Mouse (Mus musculus): ENCODE measurements around the gene Galnt10. TPM values are rescaled to one million over a fixed set of nuclear protein-coding genes. Genes with fewer than 3 reads are reported as not detected.

The Galnt10 gene
- polyA plus RNA-seq, 1 experiment from 2014 or later = 13.9 TPM

DNA sequence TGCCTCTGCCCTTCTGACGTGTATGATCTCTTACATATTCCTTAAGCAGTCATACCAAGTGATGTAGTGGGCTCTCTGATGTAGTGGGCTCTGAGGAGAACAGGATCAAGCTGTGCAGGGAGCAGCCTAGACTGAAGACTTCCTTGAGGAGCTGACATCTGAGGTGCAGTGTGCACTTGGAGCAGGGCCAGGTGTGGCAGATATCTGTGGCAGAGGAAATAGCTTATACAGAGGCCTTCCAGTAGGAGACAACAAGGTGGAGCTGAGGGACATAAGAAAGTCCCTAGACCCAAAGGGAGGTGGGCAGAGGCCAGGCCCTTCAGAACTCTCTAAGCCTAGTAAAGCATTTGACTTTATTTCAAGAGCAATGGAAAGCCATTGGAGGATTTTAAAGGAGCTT, 61.4 kb downstream of the Galnt10 start:
- Histone ChIP-seq H3K9ac (ENCODE audit: low read length) (no peak overlapping the region), H3K4me2 (ENCODE audit: low read depth, severe bottlenecking) (no peak overlapping the region), H3K27ac (replicated peaks; ENCODE audit: low read depth, low read length) (no peak overlapping the region), H3K4me3 (ENCODE audit: low read depth, low read length) (no peak overlapping the region), H3K9me3 (ENCODE audit: control insufficient read depth, low read length) (no peaks in the 10 kb centered on the region), H3K4me1 (ENCODE audit: control insufficient read depth, insufficient read depth, low read length) (peaks cover 4% of the 10 kb centered on the region; the same call in 1 of the 2 replicates), H3K27me3 (ENCODE audit: control insufficient read depth, insufficient read depth, low read length) (no peaks in the 10 kb centered on the region), H3K36me3 (ENCODE audit: control insufficient read depth, insufficient read depth, low read length) (peaks cover 2% of the 10 kb centered on the region; the same call in 1 of the 2 replicates)
- no peak for ATAC-seq (ENCODE audit: insufficient number of reproducible peaks, low FRiP score, low TSS enrichment, low read depth)
- 84% methylated on average over 1 of the region's 1 CpGs for WGBS
- DNase-seq (ENCODE audit: low spot score) = no peak

DNA sequence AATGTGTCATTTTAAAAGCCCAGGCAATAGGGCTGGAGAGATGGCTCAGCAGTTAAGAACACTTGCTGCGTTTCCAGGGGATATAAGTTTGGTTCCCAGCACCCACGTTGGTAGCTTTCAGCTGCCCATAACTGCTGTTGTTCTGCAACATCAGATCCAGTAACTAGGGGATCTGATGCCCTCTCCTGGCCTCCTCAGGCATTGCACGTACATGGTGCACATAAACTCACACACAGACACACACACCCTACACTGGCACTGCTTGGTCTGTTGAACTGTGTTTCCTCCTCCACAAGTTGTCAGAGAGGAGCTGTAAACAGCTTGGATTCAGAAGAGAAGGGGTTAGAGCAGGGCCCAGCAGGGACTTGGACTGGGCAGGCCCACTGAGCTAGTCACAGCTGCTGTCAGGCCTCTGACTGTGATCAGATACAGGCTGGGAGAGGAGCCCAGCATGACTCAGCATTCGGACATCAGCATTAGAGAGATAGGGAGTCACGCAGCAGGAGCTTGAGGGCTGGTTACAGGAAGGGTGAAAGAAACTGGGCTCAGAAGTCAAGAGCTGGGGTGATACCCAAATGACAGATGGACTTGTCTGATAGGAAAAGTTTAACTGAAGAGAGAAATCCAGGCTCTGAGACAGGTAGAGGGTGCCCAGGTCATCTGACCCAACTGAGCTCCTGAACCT, 62.0 kb downstream of the Galnt10 start:
- no peaks in the 10 kb centered on the region for H3K27me3 ChIP-seq (ENCODE audit: control insufficient read depth, insufficient read depth, low read length)
- H3K4me1 ChIP-seq (ENCODE audit: control insufficient read depth, insufficient read depth, low read length) = no peaks in the 10 kb centered on the region
- ATAC-seq (ENCODE audit: insufficient number of reproducible peaks, low FRiP score, low TSS enrichment, low read depth) (no peak), DNase-seq (ENCODE audit: low spot score) (no peak)
- H3K36me3 ChIP-seq (ENCODE audit: control insufficient read depth, insufficient read depth, low read length) = peaks cover 2% of the 10 kb centered on the region; the same call in 1 of the 2 replicates
- H3K27ac ChIP-seq (replicated peaks; ENCODE audit: low read depth, low read length) = no peak overlapping the region
- H3K9me3 ChIP-seq (ENCODE audit: control insufficient read depth, low read length) = no peaks in the 10 kb centered on the region
- no peak overlapping the region for H3K9ac ChIP-seq (ENCODE audit: low read length)
- no peak overlapping the region for H3K4me2 ChIP-seq (ENCODE audit: low read depth, severe bottlenecking)
- no peak overlapping the region for H3K4me3 ChIP-seq (ENCODE audit: low read depth, low read length)
- WGBS = 93% methylated on average over 5 of the region's 5 CpGs

DNA sequence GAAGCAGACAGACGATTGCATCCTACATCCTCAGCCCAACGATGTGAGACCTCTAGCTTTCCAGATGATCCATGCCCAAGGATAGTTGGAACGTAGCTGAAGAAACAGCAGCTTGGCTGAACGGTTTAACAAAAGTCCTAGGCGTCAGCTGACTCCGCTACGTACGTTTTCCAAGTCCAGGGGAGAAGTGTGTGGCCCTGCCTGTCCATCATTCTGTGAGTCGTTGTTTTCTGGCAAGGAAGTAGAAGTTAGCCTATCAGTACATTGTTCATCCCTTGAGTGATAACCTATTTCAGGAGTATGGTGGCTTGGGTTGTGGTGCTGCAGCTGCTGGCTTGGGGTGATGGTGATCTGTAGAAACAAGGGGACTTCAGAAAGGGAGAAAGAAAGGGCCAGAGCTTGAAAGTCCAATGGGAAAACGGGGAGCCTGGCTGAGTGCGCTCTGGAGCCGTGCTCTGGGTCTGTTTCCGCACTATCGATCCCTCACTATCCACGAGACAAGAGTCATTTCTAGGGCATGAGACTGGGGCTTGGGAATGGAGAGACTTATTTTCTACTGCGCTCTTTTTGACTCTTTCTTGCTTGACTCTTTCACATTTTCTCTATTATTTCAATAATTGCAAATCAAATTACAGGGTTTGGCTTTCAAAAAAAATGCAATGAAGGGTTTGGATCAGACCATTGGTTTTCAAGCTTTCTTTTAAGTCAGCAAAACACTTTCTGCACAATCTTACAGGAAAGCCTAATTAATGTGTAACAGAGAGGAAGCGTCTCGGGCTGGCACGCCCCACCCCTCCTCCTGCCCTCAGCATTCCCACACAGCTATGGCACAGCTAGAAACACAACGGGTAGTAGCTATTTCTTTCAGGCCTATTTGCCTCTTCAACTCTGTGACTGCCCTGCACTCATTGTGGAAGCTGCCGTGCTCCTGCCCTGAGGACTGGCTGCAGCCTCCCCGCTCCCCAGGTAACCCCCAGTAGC, 63.2 kb downstream of the Galnt10 start:
- ATAC-seq (ENCODE audit: insufficient number of reproducible peaks, low FRiP score, low TSS enrichment, low read depth) = no peak
- Histone ChIP-seq H3K4me2 (ENCODE audit: low read depth, severe bottlenecking) (no peak overlapping the region), H3K36me3 (ENCODE audit: control insufficient read depth, insufficient read depth, low read length) (peaks cover 2% of the 10 kb centered on the region; the same call in 1 of the 2 replicates), H3K4me3 (ENCODE audit: low read depth, low read length) (no peak overlapping the region), H3K27ac (replicated peaks; ENCODE audit: low read depth, low read length) (no peak overlapping the region), H3K4me1 (ENCODE audit: control insufficient read depth, insufficient read depth, low read length) (no peaks in the 10 kb centered on the region), H3K9ac (ENCODE audit: low read length) (no peak overlapping the region), H3K27me3 (ENCODE audit: control insufficient read depth, insufficient read depth, low read length) (no peaks in the 10 kb centered on the region), H3K9me3 (ENCODE audit: control insufficient read depth, low read length) (no peaks in the 10 kb centered on the region)
- WGBS = 85% methylated on average over 22 of the region's 22 CpGs
- DNase-seq (ENCODE audit: low spot score) = no peak

DNA sequence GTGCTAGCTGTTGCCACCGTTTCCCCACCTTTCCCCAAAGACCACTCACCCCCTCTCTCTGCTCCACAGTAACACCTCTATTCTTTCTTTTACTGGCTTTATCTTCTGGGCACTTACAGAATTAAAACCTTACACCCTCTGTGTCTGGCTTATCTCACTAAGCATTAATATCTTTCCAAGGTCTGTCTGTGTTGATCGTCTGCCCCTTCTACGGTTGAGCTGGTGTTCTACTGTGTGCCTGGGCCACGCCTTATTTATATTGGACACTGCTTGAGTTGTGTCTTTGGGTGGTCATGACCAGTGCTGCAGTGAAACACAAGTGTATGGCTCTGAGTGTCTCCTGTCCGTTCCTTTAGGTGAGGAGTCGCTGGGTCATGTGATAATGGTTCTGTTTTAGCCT, 68.7 kb downstream of the Galnt10 start:
- no peak overlapping the region for H3K27ac ChIP-seq (replicated peaks; ENCODE audit: low read depth, low read length)
- H3K36me3 ChIP-seq (ENCODE audit: control insufficient read depth, insufficient read depth, low read length) = no peaks in the 10 kb centered on the region
- no peak overlapping the region for H3K4me2 ChIP-seq (ENCODE audit: low read depth, severe bottlenecking)
- no peak overlapping the region for H3K4me3 ChIP-seq (ENCODE audit: low read depth, low read length)
- ATAC-seq (ENCODE audit: insufficient number of reproducible peaks, low FRiP score, low TSS enrichment, low read depth) = no peak
- DNase-seq (ENCODE audit: low spot score) = no peak
- peaks cover 7% of the 10 kb centered on the region; the same call in 1 of the 2 replicates for H3K4me1 ChIP-seq (ENCODE audit: control insufficient read depth, insufficient read depth, low read length)
- no peaks in the 10 kb centered on the region for H3K27me3 ChIP-seq (ENCODE audit: control insufficient read depth, insufficient read depth, low read length)
- 85% methylated on average over 6 of the region's 6 CpGs for WGBS
- no peak overlapping the region for H3K9ac ChIP-seq (ENCODE audit: low read length)
- H3K9me3 ChIP-seq (ENCODE audit: control insufficient read depth, low read length) = no peaks in the 10 kb centered on the region

DNA sequence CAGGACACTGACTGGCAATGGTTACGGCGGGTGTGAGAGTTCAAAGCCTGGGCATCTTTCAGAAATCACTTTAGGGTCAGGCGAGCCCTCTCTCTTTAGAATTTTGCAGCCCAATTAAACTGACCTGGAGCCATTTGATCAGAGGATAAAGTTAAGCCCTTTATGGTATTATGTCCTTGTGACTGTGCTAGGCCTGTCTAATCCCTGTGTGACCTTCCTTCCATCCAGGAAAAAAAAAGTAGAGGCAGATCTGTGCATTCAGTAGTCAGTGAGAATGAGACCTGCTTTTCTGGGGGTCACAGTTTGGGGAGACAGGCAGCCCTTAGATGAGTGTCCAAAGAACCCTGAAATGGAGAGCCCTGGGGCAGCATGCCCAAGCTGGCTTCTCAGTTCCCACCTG, 71.5 kb downstream of the Galnt10 start:
- Histone ChIP-seq H3K4me3 (ENCODE audit: low read depth, low read length) (no peak overlapping the region), H3K27ac (replicated peaks; ENCODE audit: low read depth, low read length) (no peak overlapping the region), H3K27me3 (ENCODE audit: control insufficient read depth, insufficient read depth, low read length) (no peaks in the 10 kb centered on the region), H3K4me2 (ENCODE audit: low read depth, severe bottlenecking) (no peak overlapping the region), H3K9ac (ENCODE audit: low read length) (no peak overlapping the region), H3K4me1 (ENCODE audit: control insufficient read depth, insufficient read depth, low read length) (peaks cover 7% of the 10 kb centered on the region; the same call in 1 of the 2 replicates), H3K9me3 (ENCODE audit: control insufficient read depth, low read length) (no peaks in the 10 kb centered on the region), H3K36me3 (ENCODE audit: control insufficient read depth, insufficient read depth, low read length) (no peaks in the 10 kb centered on the region)
- no peak for ATAC-seq (ENCODE audit: insufficient number of reproducible peaks, low FRiP score, low TSS enrichment, low read depth)
- no peak for DNase-seq (ENCODE audit: low spot score)
- WGBS = 28% methylated on average over 3 of the region's 3 CpGs

DNA sequence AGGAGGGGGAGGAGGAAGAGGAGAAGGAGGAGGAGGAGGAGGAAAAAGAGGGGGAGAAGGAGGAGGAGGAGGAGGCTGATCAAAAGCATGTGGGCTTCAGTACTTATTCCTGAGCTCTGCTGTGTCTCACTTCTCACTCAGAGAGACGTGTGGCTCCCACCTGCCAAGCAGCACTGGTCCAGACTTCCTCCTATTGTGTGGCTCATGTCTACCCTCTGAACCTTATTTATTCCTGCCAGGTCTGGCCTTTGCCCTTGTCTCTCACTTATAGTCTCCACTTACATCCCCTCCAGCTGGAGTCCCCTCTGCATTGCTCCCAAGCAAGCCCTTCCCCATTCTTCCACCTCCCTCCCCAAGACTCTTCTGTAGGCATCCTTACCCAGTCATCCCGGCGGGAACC, 72.2 kb downstream of the Galnt10 start:
- 45% methylated on average over 3 of the region's 3 CpGs for WGBS
- DNase-seq (ENCODE audit: low spot score) = peak; percentile 49

DNA sequence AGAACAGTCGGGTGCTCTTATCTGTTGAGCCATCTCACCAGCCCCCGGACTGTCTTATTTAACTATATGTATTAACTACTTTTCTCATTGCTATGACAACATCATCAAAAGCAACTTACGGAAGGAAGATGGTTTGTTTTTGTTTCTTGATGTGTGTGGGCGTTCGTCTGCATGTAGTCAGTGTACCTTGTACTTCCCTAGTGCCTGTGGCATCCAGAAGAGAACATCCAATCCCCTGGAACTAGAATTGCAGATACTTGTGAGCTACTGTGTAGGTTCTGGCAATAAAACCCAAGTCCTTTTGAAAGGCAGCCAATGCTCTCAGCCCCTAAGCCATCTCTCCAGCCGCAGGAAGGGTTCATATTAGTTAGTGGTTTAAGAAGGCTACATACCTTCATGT, 72.8 kb downstream of the Galnt10 start:
- Histone ChIP-seq H3K4me1 (ENCODE audit: control insufficient read depth, insufficient read depth, low read length) (peaks cover 9% of the 10 kb centered on the region; the same call in 1 of the 2 replicates), H3K27me3 (ENCODE audit: control insufficient read depth, insufficient read depth, low read length) (no peaks in the 10 kb centered on the region), H3K4me2 (ENCODE audit: low read depth, severe bottlenecking) (no peak overlapping the region), H3K4me3 (ENCODE audit: low read depth, low read length) (no peak overlapping the region), H3K9me3 (ENCODE audit: control insufficient read depth, low read length) (no peaks in the 10 kb centered on the region), H3K36me3 (ENCODE audit: control insufficient read depth, insufficient read depth, low read length) (no peaks in the 10 kb centered on the region), H3K27ac (replicated peaks; ENCODE audit: low read depth, low read length) (no peak overlapping the region), H3K9ac (ENCODE audit: low read length) (no peak overlapping the region)
- WGBS = 96% methylated on average over 6 of the region's 6 CpGs
- no peak for ATAC-seq (ENCODE audit: insufficient number of reproducible peaks, low FRiP score, low TSS enrichment, low read depth)
- DNase-seq (ENCODE audit: low spot score) = no peak

More for the DNA sequence above, 72.2 kb downstream of the Galnt10 start:
- Histone ChIP-seq H3K9ac (ENCODE audit: low read length) (no peak overlapping the region), H3K9me3 (ENCODE audit: control insufficient read depth, low read length) (no peaks in the 10 kb centered on the region), H3K4me3 (ENCODE audit: low read depth, low read length) (no peak overlapping the region), H3K4me2 (ENCODE audit: low read depth, severe bottlenecking) (no peak overlapping the region), H3K27me3 (ENCODE audit: control insufficient read depth, insufficient read depth, low read length) (no peaks in the 10 kb centered on the region), H3K36me3 (ENCODE audit: control insufficient read depth, insufficient read depth, low read length) (no peaks in the 10 kb centered on the region), H3K27ac (replicated peaks; ENCODE audit: low read depth, low read length) (no peak overlapping the region), H3K4me1 (ENCODE audit: control insufficient read depth, insufficient read depth, low read length) (peaks cover 9% of the 10 kb centered on the region; the same call in 1 of the 2 replicates)
- peak; percentile 44; the same call in 1 of the 2 replicates for ATAC-seq (ENCODE audit: insufficient number of reproducible peaks, low FRiP score, low TSS enrichment, low read depth)

DNA sequence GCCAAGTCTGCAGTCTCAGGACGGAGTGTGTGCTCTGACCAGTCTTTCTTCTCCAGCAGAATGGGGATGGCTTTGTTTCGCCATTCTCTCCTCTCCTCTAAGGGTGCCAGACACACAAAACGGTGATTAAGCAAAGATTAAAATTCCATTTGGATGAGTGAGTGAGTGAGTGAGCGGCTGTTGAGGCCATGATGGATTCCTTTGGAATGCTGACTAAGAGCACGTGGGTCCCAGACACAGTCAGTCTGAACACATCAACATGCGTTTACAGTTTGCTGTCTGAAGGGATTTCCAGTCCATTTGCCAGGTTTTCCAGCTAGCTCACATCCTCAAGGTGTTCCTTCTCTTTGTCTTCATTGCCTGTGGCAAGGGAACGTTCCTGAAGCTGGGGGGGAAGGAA, 74.4 kb downstream of the Galnt10 start:
- H3K27ac ChIP-seq (replicated peaks; ENCODE audit: low read depth, low read length) = no peak overlapping the region
- no peaks in the 10 kb centered on the region for H3K27me3 ChIP-seq (ENCODE audit: control insufficient read depth, insufficient read depth, low read length)
- H3K9ac ChIP-seq (ENCODE audit: low read length) = no peak overlapping the region
- no peak overlapping the region for H3K4me2 ChIP-seq (ENCODE audit: low read depth, severe bottlenecking)
- peaks cover 9% of the 10 kb centered on the region; the same call in 1 of the 2 replicates for H3K4me1 ChIP-seq (ENCODE audit: control insufficient read depth, insufficient read depth, low read length)
- no peaks in the 10 kb centered on the region for H3K9me3 ChIP-seq (ENCODE audit: control insufficient read depth, low read length)
- 0 out of 2 replicates have a peak, but pooled peaks cover 2% of the 10 kb centered on the region for H3K36me3 ChIP-seq (ENCODE audit: control insufficient read depth, insufficient read depth, low read length)
- no peak overlapping the region for H3K4me3 ChIP-seq (ENCODE audit: low read depth, low read length)
- DNase-seq (ENCODE audit: low spot score) (peak; percentile 32), ATAC-seq (ENCODE audit: insufficient number of reproducible peaks, low FRiP score, low TSS enrichment, low read depth) (no peak)
- WGBS = 44% methylated on average over 7 of the region's 7 CpGs
